Mouse (Mus musculus) MEL (cell line): ENCODE measurements around the gene Rhpn2.

Experiments used
- ETS1 ChIP-seq: IDR thresholded peaks from 2 replicates; pipeline ENCODE4 v1.6.1; 2012; ENCODE audit warnings: low read depth, mild to moderate bottlenecking, inconsistent platforms, low read length, improper control_type of control experiment, moderate library complexity
- MAX ChIP-seq: IDR thresholded peaks from 2 replicates; pipeline ENCODE4 v1.6.1; 2011; ENCODE audit warnings: low read length, improper control_type of control experiment

DNA sequence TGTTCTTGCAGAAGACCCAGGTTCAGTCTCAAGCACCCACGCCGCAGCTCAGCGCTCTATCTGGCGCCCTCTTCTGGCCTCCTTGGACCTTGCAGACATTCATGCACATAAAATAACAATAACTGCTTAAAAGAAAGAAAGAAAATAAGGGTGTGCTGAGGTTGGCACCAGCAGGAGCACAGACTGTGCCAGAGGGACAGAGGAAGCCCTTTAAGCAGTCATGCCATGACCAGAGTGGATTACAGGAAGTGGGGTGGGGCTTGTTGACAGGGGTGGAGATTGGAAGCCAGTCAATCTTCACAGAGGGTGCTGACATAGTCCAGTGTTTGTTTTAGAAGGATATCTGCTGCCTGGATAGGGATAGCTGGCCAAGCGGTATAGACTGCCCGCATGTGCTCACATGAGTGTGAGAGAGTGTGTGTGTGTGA, 52.6 kb downstream of the Rhpn2 start:
- TF ChIP-seq ETS1, result no peak
- TF ChIP-seq MAX, result no peak
